Mouse (Mus musculus) kidney, adult 2 months (tissue): ENCODE results near the gene Ndufa1.

Source experiments
- CTCF ChIP-seq: fragments of 200-500 bp; conservative IDR thresholded peaks from 2 replicates; pipeline ENCODE4 v1.5.1; 2011; ENCODE audit warnings: low read depth, mild to moderate bottlenecking, control low read depth, low read length, moderate library complexity, mixed read lengths; ENCODE audit not compliant: insufficient read depth, insufficient read length
- POLR2A ChIP-seq: fragments of 200-500 bp; IDR thresholded peaks from one replicate; pipeline ENCODE4 v1.6.1; 2011; ENCODE audit warnings: low read depth, low read length, control low read depth

- TF ChIP-seq POLR2A (no peak), CTCF (no peak)
These were observed 7.7 kb upstream of the Ndufa1 start for GRCm38 (mm10) chrX:37198676-37199075.
